Mouse (Mus musculus) limb, embryonic 11.5 days (tissue): ENCODE measurements around the gene Akr7a5. TPM values are rescaled to one million over a fixed set of nuclear protein-coding genes. Genes with fewer than 3 reads are reported as not detected.

Source experiments
- ATAC-seq: fragments of 200-750 bp; cut with Nextera tagmentation; 2 replicates; pipeline ENCODE4 v1.8.0; 2017; ENCODE audit warnings: low read depth; ENCODE audit not compliant: insufficient number of reproducible peaks, low FRiP score, low TSS enrichment
- DNase-seq: peaks from one replicate; pipeline ENCODE4 v3.0.0-alpha.2; 2015; ENCODE audit warnings: low spot score
- H3K27ac ChIP-seq: fragments of 300-500 bp; sonication (generic); replicated peaks from 2 replicates; pipeline ENCODE4 v1.5.1; 2014; ENCODE audit warnings: low read depth, mild to moderate bottlenecking, low read length
- H3K27me3 ChIP-seq: fragments of 300-500 bp; sonication (generic); 2 replicates; pipeline ENCODE4 v1.6.1; 2014; ENCODE audit warnings: mild to moderate bottlenecking, low read length, mixed read lengths; ENCODE audit not compliant: control insufficient read depth, insufficient read depth
- H3K36me3 ChIP-seq: fragments of 300-500 bp; sonication (generic); 2 replicates; pipeline ENCODE4 v1.6.1; 2014; ENCODE audit warnings: mild to moderate bottlenecking, low read length, moderate library complexity, mixed read lengths; ENCODE audit not compliant: control insufficient read depth, insufficient read depth
- H3K4me1 ChIP-seq: fragments of 300-500 bp; sonication (generic); 2 replicates; pipeline ENCODE4 v1.6.1; 2014; ENCODE audit warnings: low read length, mixed read lengths; ENCODE audit not compliant: control insufficient read depth, insufficient read depth
- H3K4me2 ChIP-seq: fragments of 300-500 bp; sonication (generic); 2 replicates; pipeline ENCODE4 v1.6.1; 2014; ENCODE audit warnings: low read depth, mild to moderate bottlenecking, moderate library complexity; ENCODE audit not compliant: severe bottlenecking
- H3K4me3 ChIP-seq: fragments of 300-500 bp; sonication (generic); 2 replicates; pipeline ENCODE4 v1.5.1; 2014; ENCODE audit warnings: low read depth, low read length
- H3K9ac ChIP-seq: fragments of 300-500 bp; sonication (generic); 2 replicates; pipeline ENCODE4 v1.6.1; 2014; ENCODE audit warnings: mild to moderate bottlenecking, low read length
- H3K9me3 ChIP-seq: fragments of 300-500 bp; sonication (generic); 2 replicates; pipeline ENCODE4 v1.6.1; 2016; ENCODE audit warnings: low read length; ENCODE audit not compliant: control insufficient read depth
- WGBS: fragments of 180-500 bp; shearing (Covaris S2); extraction: QIAGEN DNeasy Blood & Tissue Kit; methylation state at CpG from one replicate; pipeline ENCODE4 v1.1.7; 2014; 5-methylcytosine and 5-hydroxymethylcytosine counted together
- microRNA-seq: library from miRNA; unstranded; fragments of <30 nt; microRNA quantifications from one replicate; pipeline ENCODE4, GENCODE M21; 2016
- polyA plus RNA-seq: library from polyadenylated mRNA; unstranded; fragments of >200 nt; fragmentation: Nextera tagmentation; extraction: Ambion mirVana; gene quantifications from 2 replicates; pipeline ENCODE4 v1.2.1, GENCODE M21; 2014

The Akr7a5 gene
- polyA plus RNA-seq, 1 experiment from 2014 or later = 139 TPM

- H3K4me2 ChIP-seq = no peak overlapping the region
- WGBS = 80% methylated on average over 23 of the region's 23 CpGs
- no peaks in the 10 kb centered on the region for H3K9me3 ChIP-seq
- no peak overlapping the region for H3K9ac ChIP-seq
- no peaks in the 10 kb centered on the region for H3K4me1 ChIP-seq
- H3K27ac ChIP-seq = no peak overlapping the region
- ATAC-seq (no peak), DNase-seq (no peak)
- peaks cover 20% of the 10 kb centered on the region for H3K36me3 ChIP-seq
- no peaks in the 10 kb centered on the region for H3K27me3 ChIP-seq
- no peak overlapping the region for H3K4me3 ChIP-seq
Observed at GRCm38 (mm10) chr4:139345416-139346019, 35.0 kb downstream of the Akr7a5 start.

GRCm38 (mm10) chr4:139351931-139352711, 41.6 kb downstream of the Akr7a5 start, which contains the start of the genes Mrto4, Emc1 and Ubr4:
TSS of gene Mrto4 (minus strand) at chr4:139352576.
TSS of gene Emc1 (plus strand) at chr4:139352587.
TSS of gene Ubr4 (plus strand) at chr4:139352609.
- Histone ChIP-seq H3K4me3 (peak within 1 kb of the TSS; percentile 89), H3K9ac (peak within 1 kb of the TSS; percentile 93), H3K4me1 (peaks cover 8% of the 10 kb centered on the region; the same call in 1 of the 2 replicates), H3K36me3 (peaks cover 21% of the 10 kb centered on the region), H3K27ac (peak within 1 kb of the TSS; percentile 93), H3K27me3 (no peaks in the 10 kb centered on the region), H3K9me3 (no peaks in the 10 kb centered on the region), H3K4me2 (peak within 1 kb of the TSS; percentile 94)
- DNase-seq (peak; percentile 87), ATAC-seq (peak; percentile 90)
- under 1% methylated on average over 57 of the region's 64 CpGs for whole genome bisulfite sequencing

- peaks cover 24% of the 10 kb centered on the region for H3K36me3 ChIP-seq
- no peaks in the 10 kb centered on the region for H3K9me3 ChIP-seq
- peak overlapping the region; percentile 93; the same call in 1 of the 2 replicates for H3K27ac ChIP-seq
- peaks cover 8% of the 10 kb centered on the region; the same call in 1 of the 2 replicates for H3K4me1 ChIP-seq
- H3K4me2 ChIP-seq = peak overlapping the region; percentile 94
- peak overlapping the region; percentile 93 for H3K9ac ChIP-seq
- DNase-seq = no peak
- WGBS = under 1% methylated on average over 7 of the region's 7 CpGs
- no peaks in the 10 kb centered on the region for H3K27me3 ChIP-seq
- peak overlapping the region; percentile 89 for H3K4me3 ChIP-seq
- ATAC-seq = no peak
Observed at GRCm38 (mm10) chr4:139352832-139353231, 42.3 kb downstream of the Akr7a5 start.

GRCm38 (mm10) chr4:139357211-139357610, 46.7 kb downstream of the Akr7a5 start:
- Histone ChIP-seq H3K9me3 (no peaks in the 10 kb centered on the region), H3K36me3 (peaks cover 27% of the 10 kb centered on the region), H3K4me2 (no peak overlapping the region), H3K9ac (no peak overlapping the region), H3K4me1 (peaks cover 3% of the 10 kb centered on the region; the same call in 1 of the 2 replicates), H3K4me3 (no peak overlapping the region), H3K27me3 (no peaks in the 10 kb centered on the region), H3K27ac (no peak overlapping the region)
- ATAC-seq = no peak
- WGBS = 93% methylated on average over 3 of the region's 3 CpGs
- no peak for DNase-seq

- Histone ChIP-seq H3K9me3 (no peaks in the 10 kb centered on the region), H3K36me3 (peaks cover 35% of the 10 kb centered on the region), H3K27me3 (no peaks in the 10 kb centered on the region), H3K4me1 (no peaks in the 10 kb centered on the region), H3K9ac (no peak overlapping the region), H3K4me2 (no peak overlapping the region), H3K4me3 (no peak overlapping the region), H3K27ac (no peak overlapping the region)
- no peak for ATAC-seq
- WGBS = 91% methylated on average over 11 of the region's 11 CpGs
- DNase-seq = no peak
Observed at GRCm38 (mm10) chr4:139360761-139361548, 50.4 kb downstream of the Akr7a5 start.

- DNase-seq (no peak), ATAC-seq (no peak)
- Histone ChIP-seq H3K4me2 (no peak overlapping the region), H3K4me1 (no peaks in the 10 kb centered on the region), H3K27ac (no peak overlapping the region), H3K36me3 (peaks cover 49% of the 10 kb centered on the region), H3K9ac (no peak overlapping the region), H3K27me3 (no peaks in the 10 kb centered on the region), H3K4me3 (no peak overlapping the region), H3K9me3 (no peaks in the 10 kb centered on the region)
- 93% methylated on average over 3 of the region's 3 CpGs for WGBS
Observed at GRCm38 (mm10) chr4:139367336-139367735, 56.8 kb downstream of the Akr7a5 start.

Small RNAs within 50 kb of the gene (microRNA-seq; reads per million reads assigned to microRNA genes)
- gene Gm24245 (2.1 reads per million), gene Gm25732 (not detected)

Other genes starting within 250 kb of the Akr7a5 start
- 0.07 and 0.11 TPM in 2 replicates for gene Htr6, start 235.2 kb upstream of the Akr7a5 start, polyA plus RNA-seq
- 51.8 and 53.8 TPM in 2 replicates for gene Nbl1, start 217.8 kb upstream of the Akr7a5 start, polyA plus RNA-seq
- 404 and 456 TPM in 2 replicates for gene Minos1, start 179.6 kb upstream of the Akr7a5 start, polyA plus RNA-seq
- 278 and 307 TPM in 2 replicates for gene Capzb, start 117.8 kb upstream of the Akr7a5 start, polyA plus RNA-seq
- gene Pqlc2, start within 50 bp of the Akr7a5 start, polyA plus RNA-seq = 13.0 and 16.1 TPM in 2 replicates
- 151 and 160 TPM in 2 replicates for gene Mrto4, start 41.8 kb downstream of the Akr7a5 start, polyA plus RNA-seq
- 15.7 and 23.0 TPM in 2 replicates for gene Emc1, start 41.8 kb downstream of the Akr7a5 start, polyA plus RNA-seq
- gene Ubr4, start 41.9 kb downstream of the Akr7a5 start, polyA plus RNA-seq = 87.0 and 93.7 TPM in 2 replicates
- 3.7 and 3.9 TPM in 2 replicates for gene Iffo2, start 219.8 kb downstream of the Akr7a5 start, polyA plus RNA-seq